Mouse (Mus musculus) forebrain, embryonic 14.5 days (tissue): ENCODE measurements around the gene Fbxw5. TPM values are rescaled to one million over a fixed set of nuclear protein-coding genes. Genes with fewer than 3 reads are reported as not detected.

Source experiments
- ATAC-seq: fragments of 200-750 bp; cut with Nextera tagmentation; 2 replicates; pipeline ENCODE4 v1.8.0; 2017; ENCODE audit warnings: mild to moderate bottlenecking, moderate library complexity
- DNase-seq: peaks from one replicate; pipeline ENCODE4 v3.0.0-alpha.2; 2015; ENCODE audit warnings: low spot score
- H3K27ac ChIP-seq: fragments of 300-500 bp; sonication (generic); 2 replicates; pipeline ENCODE4 v1.5.1; 2014; ENCODE audit warnings: low read depth, mild to moderate bottlenecking, control low read depth, low read length, moderate library complexity
- H3K27me3 ChIP-seq: fragments of 300-500 bp; sonication (generic); replicated peaks from 2 replicates; pipeline ENCODE4 v1.6.1; 2014; ENCODE audit warnings: low read length, control low read depth, mixed read lengths; ENCODE audit not compliant: control insufficient read depth, insufficient read depth
- H3K36me3 ChIP-seq: fragments of 300-500 bp; sonication (generic); 2 replicates; pipeline ENCODE4 v1.6.1; 2014; ENCODE audit warnings: low read length, control low read depth; ENCODE audit not compliant: control insufficient read depth, insufficient read depth
- H3K4me1 ChIP-seq: fragments of 300-500 bp; sonication (generic); 2 replicates; pipeline ENCODE4 v1.6.1; 2014; ENCODE audit warnings: antibody characterized with exemption, low read length, control low read depth; ENCODE audit not compliant: control insufficient read depth, insufficient read depth
- H3K4me2 ChIP-seq: fragments of 300-500 bp; sonication (generic); 2 replicates; pipeline ENCODE4 v1.6.1; 2014; ENCODE audit warnings: mild to moderate bottlenecking, control low read depth, low read length
- H3K4me3 ChIP-seq: fragments of 300-500 bp; sonication (generic); 2 replicates; pipeline ENCODE4 v1.5.1; 2014; ENCODE audit warnings: low read depth, low read length, control low read depth
- H3K9ac ChIP-seq: fragments of 300-500 bp; sonication (generic); 2 replicates; pipeline ENCODE4 v1.6.1; 2014; ENCODE audit warnings: mild to moderate bottlenecking, low read length, control low read depth, moderate library complexity
- H3K9me3 ChIP-seq: fragments of 300-500 bp; sonication (generic); replicated peaks from 2 replicates; pipeline ENCODE4 v1.6.1; 2016; ENCODE audit warnings: low read length, control low read depth, mixed read lengths; ENCODE audit not compliant: control insufficient read depth
- WGBS: fragments of 180-500 bp; shearing (Covaris S2); extraction: QIAGEN DNeasy Blood & Tissue Kit; methylation state at CpG from one replicate; pipeline ENCODE4 v1.1.7; 2014; 5-methylcytosine and 5-hydroxymethylcytosine counted together
- polyA plus RNA-seq: library from polyadenylated mRNA; unstranded; fragments of >200 nt; fragmentation: Nextera tagmentation; extraction: Ambion mirVana; gene quantifications from 2 replicates; pipeline ENCODE4 v1.2.1, GENCODE M21; 2014

Gene Fbxw5
- polyA plus RNA-seq, 1 experiment from 2014 or later, result 77.9 TPM

DNA sequence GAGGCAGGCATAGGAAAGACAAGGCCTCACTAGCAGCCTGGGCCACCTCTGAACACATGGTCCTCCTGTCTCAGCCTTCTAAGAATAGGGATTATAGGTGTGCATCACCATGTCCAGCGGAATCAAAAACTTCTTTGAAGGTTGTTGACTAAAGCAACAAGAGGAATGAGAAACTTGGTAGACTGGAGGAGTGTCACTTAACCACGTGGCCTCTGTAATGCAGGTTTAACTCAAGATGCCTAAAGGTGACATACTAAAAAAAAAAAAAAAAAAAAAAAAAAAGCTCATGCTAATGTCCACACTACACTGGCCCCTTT lies 34.3 kb downstream of the Fbxw5 start:
- DNase-seq (no peak), ATAC-seq (no peak)
- Histone ChIP-seq H3K9ac (no peak overlapping the region), H3K36me3 (peaks cover 56% of the 10 kb centered on the region), H3K27me3 (no peaks in the 10 kb centered on the region), H3K9me3 (no peaks in the 10 kb centered on the region), H3K4me2 (no peak overlapping the region), H3K4me1 (no peaks in the 10 kb centered on the region), H3K4me3 (no peak overlapping the region), H3K27ac (no peak overlapping the region)
- WGBS, result 100% methylated on average over 2 of the region's 2 CpGs

DNA sequence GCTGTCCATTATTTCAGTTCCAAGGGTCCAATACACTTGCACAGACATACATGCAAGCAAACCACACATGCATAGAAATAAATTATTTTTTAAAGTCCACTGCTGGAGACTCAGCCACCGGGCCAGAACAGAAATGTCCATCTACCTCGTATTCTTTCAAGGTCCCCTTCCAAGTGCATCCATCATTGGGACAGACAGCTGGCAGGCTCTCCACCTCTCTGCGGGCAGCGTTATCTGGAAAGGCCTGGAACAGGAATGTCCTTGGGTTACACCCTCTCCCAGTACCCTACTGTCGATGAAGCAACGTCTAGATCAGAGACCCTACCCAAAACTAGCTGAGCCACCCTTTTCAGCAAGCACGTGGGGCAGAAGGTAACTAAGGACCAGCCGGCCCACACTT lies 36.0 kb downstream of the Fbxw5 start:
- H3K27ac ChIP-seq, result no peak overlapping the region
- no peak for DNase-seq

DNA sequence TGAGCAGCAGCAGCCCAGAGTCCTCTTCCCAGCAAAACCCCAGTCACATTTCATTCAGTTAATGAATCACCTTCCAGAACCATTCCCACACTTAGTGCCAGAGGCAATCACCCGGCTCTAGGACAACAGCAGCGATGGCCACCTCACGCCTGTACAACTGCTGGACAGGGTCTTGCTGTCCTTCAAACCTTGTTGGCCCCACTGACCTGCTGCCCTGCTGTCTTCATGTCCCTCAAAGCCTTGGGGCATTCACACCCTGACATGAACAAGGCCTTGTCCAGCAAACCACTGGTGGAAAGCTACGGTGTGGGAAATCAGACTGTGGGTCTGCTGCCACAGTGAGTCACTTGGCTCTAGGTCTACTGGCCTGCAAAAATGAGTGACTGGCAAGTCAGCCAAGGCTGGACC lies 40.0 kb downstream of the Fbxw5 start:
- ATAC-seq (no peak), DNase-seq (no peak)
- no peaks in the 10 kb centered on the region for H3K27me3 ChIP-seq
- H3K4me3 ChIP-seq, result no peak overlapping the region
- H3K36me3 ChIP-seq, result peaks cover 27% of the 10 kb centered on the region
- no peak overlapping the region for H3K4me2 ChIP-seq
- no peak overlapping the region for H3K27ac ChIP-seq
- peaks cover 2% of the 10 kb centered on the region; the same call in 1 of the 2 replicates for H3K4me1 ChIP-seq
- H3K9ac ChIP-seq, result no peak overlapping the region
- no peaks in the 10 kb centered on the region for H3K9me3 ChIP-seq
- 100% methylated on average over 4 of the region's 4 CpGs for WGBS

More for the DNA sequence above, 36.0 kb downstream of the Fbxw5 start:
- WGBS, result 93% methylated on average over 8 of the region's 8 CpGs
- ATAC-seq, result no peak
- Histone ChIP-seq H3K4me3 (no peak overlapping the region), H3K4me1 (no peaks in the 10 kb centered on the region), H3K27me3 (no peaks in the 10 kb centered on the region), H3K36me3 (peaks cover 45% of the 10 kb centered on the region), H3K9ac (no peak overlapping the region), H3K4me2 (no peak overlapping the region), H3K9me3 (no peaks in the 10 kb centered on the region)

DNA sequence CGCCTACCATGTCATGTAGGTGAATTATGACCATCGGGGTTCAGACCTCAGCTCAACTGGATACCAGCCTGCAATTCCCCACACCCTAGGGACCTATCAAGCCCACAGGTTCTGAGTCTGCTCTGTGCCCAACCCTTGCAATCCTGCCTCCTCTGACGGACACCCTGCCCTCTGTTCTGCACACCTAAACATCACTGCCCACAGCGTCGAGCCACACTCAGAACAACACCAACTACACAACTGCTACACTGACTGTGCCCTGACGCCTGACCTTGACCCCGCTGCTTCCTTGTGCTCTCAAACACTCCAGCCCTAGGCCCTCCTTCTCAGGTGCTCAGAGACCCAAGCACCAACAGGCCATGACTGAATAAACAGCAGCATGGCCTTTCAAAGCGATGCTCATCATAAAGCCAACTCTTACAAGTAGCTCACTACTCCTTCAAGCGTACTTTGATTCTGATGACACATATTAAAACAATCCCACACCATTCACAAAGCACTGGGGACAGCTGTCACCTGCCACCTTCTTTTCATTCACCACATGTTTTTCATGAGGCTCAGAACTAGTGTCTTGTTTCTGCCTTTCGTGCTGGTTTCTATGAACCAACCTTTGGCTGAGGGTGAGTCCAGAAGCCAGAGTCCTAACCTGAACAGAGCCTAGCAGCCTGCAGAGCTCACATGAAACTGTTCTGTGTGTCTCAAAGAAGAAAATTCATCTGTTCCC lies 41.3 kb downstream of the Fbxw5 start:
- no peak overlapping the region for H3K4me2 ChIP-seq
- DNase-seq (no peak), ATAC-seq (no peak)
- H3K27me3 ChIP-seq, result no peaks in the 10 kb centered on the region
- no peak overlapping the region for H3K27ac ChIP-seq
- peaks cover 8% of the 10 kb centered on the region for H3K4me1 ChIP-seq
- peaks cover 15% of the 10 kb centered on the region for H3K36me3 ChIP-seq
- WGBS, result 86% methylated on average over 10 of the region's 10 CpGs
- no peak overlapping the region for H3K4me3 ChIP-seq
- no peaks in the 10 kb centered on the region for H3K9me3 ChIP-seq
- no peak overlapping the region for H3K9ac ChIP-seq

DNA sequence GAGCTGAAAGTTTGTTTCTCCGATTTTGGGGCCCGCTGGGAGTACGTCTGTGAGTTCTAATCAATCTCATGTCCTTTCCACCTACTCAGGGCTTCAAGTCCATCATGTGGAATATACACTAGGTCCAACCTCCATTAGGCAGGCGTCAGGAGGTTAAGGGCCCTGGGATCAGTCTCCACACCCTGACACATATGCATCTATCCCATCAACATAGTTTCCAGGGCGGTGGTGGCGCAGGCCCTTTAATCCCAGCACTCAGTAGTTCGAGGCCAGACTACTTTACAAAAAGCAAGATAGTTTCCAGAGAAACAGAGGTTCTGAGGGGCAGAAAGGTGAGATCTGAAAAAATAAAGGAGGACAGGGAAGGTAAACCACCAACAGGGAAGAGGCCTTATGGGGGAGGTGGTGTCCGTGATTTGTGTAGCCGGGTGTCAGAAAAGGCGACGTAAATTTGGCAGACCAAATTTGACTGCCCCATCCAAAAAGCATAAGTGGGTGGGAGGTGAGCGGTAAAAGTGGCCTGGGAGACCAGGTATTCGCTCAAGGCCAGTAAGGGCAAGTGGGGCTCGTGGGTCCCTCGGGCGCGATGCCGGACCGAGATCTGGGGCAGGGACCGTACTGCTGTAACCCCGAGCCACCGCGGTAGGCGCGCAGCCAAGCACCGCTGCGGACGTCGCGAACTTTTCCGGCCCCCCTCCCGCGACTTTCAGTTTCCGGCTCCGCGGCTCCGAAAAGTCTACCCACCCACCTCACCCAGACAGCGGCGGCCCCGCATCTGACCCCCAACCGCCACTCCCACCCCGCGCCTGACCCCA lies 45.7 kb downstream of the Fbxw5 start:
- peak overlapping the region; percentile 77 for H3K4me2 ChIP-seq
- 11% methylated on average over 31 of the region's 43 CpGs for WGBS
- DNase-seq (no peak), ATAC-seq (peak; percentile 66)
- H3K9ac ChIP-seq, result peak overlapping the region; percentile 78
- H3K27me3 ChIP-seq, result no peaks in the 10 kb centered on the region
- H3K27ac ChIP-seq, result no peak overlapping the region; the same call in 1 of the 2 replicates
- H3K9me3 ChIP-seq, result no peaks in the 10 kb centered on the region
- no peaks in the 10 kb centered on the region for H3K36me3 ChIP-seq
- peaks cover 12% of the 10 kb centered on the region for H3K4me1 ChIP-seq
- H3K4me3 ChIP-seq, result peak overlapping the region; percentile 68

DNA sequence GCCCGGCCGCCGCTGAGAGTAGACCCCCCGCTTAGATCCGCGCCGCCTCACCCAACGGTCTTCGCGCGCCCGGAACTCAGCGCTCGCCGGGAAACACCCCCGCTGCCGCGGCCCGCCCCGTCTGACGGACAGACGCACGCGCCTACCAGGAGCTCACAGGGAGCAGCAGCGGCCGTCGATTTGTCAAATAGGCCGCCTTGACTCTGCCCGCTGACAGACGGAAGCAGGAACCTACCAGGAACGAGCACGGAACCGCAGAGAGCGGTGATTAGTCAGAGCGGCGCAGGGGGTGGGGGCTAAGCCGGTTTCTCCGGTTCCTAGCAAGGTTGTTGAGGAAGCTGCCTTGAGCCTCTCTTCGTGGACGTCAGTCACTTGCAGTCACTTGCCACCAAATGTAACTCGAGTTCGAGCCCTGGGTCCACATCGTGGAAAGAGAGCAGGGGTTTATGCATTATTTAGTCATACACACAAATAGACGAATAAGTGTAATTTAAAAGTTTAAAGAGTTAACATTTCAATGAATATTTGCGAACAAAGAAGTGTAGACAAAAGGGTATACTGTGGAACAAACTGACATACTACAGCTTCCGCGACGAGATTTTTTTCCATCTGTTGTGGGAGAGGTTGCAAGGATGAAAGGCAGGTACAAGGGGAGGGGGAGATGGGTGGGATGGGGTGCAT lies 46.4 kb downstream of the Fbxw5 start, which contains the start of gene Traf2:
Traf2 (minus strand) TSS at position 130 of the 681 bp plus-strand sequence.
- Histone ChIP-seq H3K4me2 (peak within 1 kb of the TSS; percentile 77), H3K4me3 (peak within 1 kb of the TSS; percentile 68), H3K36me3 (no peaks in the 10 kb centered on the region), H3K27ac (no peak within 1 kb of the TSS; the same call in 1 of the 2 replicates), H3K4me1 (peaks cover 12% of the 10 kb centered on the region), H3K27me3 (no peaks in the 10 kb centered on the region), H3K9ac (peak within 1 kb of the TSS; percentile 78), H3K9me3 (no peaks in the 10 kb centered on the region)
- peak; percentile 99 for DNase-seq
- 3% methylated on average over 35 of the region's 48 CpGs for WGBS
- peak; percentile 100 for ATAC-seq

DNA sequence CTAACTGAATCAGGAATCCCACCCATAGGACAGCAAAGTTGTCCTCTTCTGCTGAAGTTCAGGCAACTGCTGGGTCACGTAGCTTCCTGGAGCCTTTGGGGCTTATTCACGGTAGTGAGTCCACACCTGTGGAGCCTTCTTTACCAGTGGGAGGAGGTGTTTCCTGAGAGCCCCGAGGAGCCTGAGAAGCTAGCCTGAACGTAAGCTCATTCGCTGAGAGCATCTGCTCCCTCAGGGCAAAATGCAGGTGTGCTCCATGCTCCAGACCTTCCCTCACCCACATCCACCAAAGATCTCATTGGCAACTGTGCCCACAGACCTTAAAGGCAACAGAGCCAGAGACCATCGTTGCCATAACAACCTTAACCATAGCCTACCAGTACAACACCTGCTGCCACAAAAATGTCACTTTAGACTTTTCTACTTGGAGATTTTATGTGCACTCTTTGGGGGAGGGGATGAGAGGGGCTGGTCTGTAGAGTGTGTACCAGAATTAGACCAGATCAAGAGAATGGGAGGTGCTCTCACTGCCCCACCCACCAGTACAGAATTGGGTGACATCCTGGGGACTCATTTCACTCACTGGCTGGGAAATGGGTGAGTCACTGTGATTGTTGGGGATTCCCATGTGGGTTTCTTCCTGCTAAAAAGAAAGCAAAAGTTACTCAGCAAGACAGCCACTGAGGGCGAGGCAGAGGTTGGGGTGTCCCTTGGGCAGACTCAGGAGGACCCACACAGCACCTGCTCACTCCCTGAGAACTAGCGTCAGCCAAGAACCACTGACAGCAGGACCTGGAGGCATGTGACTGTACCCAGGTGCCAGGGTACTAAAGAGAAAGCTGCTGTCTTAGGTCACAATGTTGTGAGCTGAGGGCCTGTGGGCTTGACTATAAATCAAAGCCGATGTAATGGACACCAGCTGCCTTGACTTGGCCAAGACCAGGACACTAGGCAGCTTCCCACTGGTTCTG lies 48.8 kb downstream of the Fbxw5 start:
- no peak overlapping the region for H3K4me3 ChIP-seq
- peaks cover 12% of the 10 kb centered on the region for H3K4me1 ChIP-seq
- no peak overlapping the region for H3K9ac ChIP-seq
- H3K27me3 ChIP-seq, result no peaks in the 10 kb centered on the region
- no peak overlapping the region for H3K27ac ChIP-seq
- ATAC-seq, result no peak
- no peak for DNase-seq
- no peak overlapping the region for H3K4me2 ChIP-seq
- H3K36me3 ChIP-seq, result no peaks in the 10 kb centered on the region
- no peaks in the 10 kb centered on the region for H3K9me3 ChIP-seq
- WGBS, result 80% methylated on average over 9 of the region's 9 CpGs

DNA sequence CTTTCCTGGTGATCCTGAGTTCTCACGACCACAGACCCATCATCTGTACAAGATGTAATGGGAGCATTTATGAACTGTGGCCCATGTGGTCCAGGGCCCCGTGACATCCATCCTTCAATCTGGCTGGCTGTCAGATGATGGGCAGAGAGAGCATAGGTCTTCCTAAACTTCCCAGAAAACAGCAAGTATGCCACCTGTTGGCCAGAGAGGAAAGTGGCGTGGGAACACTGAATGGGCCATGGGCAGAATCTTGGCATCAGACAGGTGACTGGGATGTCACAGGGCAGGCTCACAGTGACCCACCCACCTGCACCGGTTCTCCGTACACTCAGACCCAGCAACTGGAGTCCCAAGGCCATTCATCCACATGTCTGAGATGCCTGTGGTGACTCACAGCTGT lies 50.6 kb downstream of the Fbxw5 start:
- WGBS, result 35% methylated on average over 5 of the region's 5 CpGs
- Histone ChIP-seq H3K4me3 (no peak overlapping the region), H3K9me3 (no peaks in the 10 kb centered on the region), H3K27me3 (no peaks in the 10 kb centered on the region), H3K4me1 (peaks cover 5% of the 10 kb centered on the region; the same call in 1 of the 2 replicates), H3K36me3 (no peaks in the 10 kb centered on the region), H3K9ac (no peak overlapping the region), H3K27ac (no peak overlapping the region), H3K4me2 (no peak overlapping the region)
- ATAC-seq (no peak), DNase-seq (peak; percentile 39)
